Mouse (Mus musculus) urinary bladder, adult 2 months (tissue): ENCODE results near the gene Vmn1r188. TPM values are rescaled to one million over a fixed set of nuclear protein-coding genes. Genes with fewer than 3 reads are reported as not detected.
A peak's percentile ranks its signal among the peaks of the same experiment; 100 is the strongest.
"Not testable (repeated sequence)": the region's sequence is repeated elsewhere in the genome, so short reads cannot be mapped to it uniquely, and the experiment has no call there.

Experiments
- DNase-seq: peaks from one replicate; pipeline ENCODE4 v3.0.0; 2022; ENCODE audit warnings: low spot score
- polyA plus RNA-seq: library from polyadenylated mRNA; depleted of rRNA; stranded (reverse); fragments of >200 nt; gene quantifications from 2 replicates; pipeline ENCODE4 v1.2.3, GENCODE M21; 2012; rRNA removed

Gene Vmn1r188
- not detected in 2 replicates for polyA plus RNA-seq

GRCm38 (mm10) chr13:22084140-22084539 is at the start of gene Vmn1r188:
TSS of gene Vmn1r188 (plus strand) at chr13:22084440.
- DNase-seq: not testable (repeated sequence)

GRCm38 (mm10) chr13:22034443-22035266 is 49.6 kb upstream of the Vmn1r188 start:
- no peak for DNase-seq

DNA sequence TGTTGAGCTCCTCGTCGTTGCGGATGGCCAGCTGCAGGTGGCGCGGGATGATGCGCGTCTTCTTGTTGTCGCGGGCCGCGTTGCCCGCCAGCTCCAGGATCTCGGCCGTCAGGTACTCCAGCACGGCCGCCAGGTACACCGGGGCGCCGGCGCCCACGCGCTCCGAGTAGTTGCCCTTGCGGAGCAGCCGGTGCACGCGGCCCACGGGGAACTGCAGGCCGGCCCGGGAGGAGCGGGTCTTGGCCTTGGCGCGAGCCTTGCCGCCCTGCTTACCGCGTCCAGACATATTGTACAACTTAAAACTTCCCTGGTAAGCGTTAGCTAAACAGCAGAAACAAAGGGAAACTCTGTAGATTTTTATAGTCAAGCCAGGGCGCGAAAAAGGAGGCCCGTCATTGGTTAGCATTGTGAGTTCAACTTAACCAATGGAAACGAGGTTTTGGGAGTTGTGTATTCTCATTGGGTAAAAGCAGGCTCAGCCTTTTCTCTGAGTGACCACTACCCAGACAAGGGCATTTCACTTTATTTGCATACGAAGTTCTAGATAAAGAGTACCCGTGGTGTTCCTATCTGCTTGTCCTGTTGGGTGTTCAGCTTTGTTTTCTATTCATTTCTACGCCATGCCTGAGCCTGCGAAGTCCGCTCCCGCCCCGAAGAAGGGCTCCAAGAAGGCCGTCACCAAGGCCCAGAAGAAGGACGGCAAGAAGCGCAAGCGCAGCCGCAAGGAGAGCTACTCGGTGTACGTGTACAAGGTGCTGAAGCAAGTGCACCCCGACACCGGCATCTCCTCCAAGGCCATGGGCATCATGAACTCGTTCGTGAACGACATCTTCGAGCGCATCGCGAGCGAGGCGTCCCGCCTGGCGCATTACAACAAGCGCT is 48.7 kb upstream of the Vmn1r188 start, which contains the start of the genes Hist1h2ah and Hist1h2bk:
Gene Hist1h2ah, minus strand, starts transcription at position 302 of the 882 bp plus-strand sequence.
Gene Hist1h2bk, plus strand, starts transcription at position 604 of the 882 bp plus-strand sequence.
- DNase-seq: peak; percentile 46

- DNase-seq: no peak
These were observed 47.9 kb upstream of the Vmn1r188 start for GRCm38 (mm10) chr13:22036149-22036956.

DNA sequence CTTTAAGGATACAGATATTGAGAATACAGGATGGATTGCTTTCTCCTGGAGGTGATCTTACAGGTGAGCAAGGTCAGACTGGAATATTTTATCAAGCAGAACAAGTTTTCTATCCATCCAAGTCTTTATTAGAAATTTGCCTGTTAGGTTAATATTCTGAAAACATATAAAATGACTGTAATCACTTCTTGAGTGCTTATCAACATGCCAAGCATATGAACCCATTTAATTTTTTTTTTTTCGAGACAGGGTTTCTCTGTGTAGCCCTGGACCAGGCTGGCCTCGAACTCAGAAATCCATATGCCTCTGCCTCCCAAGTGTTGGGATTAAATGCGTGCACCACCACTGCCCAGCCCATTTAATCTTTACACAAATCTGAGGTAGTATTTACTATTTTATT is 47.3 kb upstream of the Vmn1r188 start:
- DNase-seq: no peak

GRCm38 (mm10) chr13:22037415-22037814 is 46.8 kb upstream of the Vmn1r188 start:
- DNase-seq: no peak

DNA sequence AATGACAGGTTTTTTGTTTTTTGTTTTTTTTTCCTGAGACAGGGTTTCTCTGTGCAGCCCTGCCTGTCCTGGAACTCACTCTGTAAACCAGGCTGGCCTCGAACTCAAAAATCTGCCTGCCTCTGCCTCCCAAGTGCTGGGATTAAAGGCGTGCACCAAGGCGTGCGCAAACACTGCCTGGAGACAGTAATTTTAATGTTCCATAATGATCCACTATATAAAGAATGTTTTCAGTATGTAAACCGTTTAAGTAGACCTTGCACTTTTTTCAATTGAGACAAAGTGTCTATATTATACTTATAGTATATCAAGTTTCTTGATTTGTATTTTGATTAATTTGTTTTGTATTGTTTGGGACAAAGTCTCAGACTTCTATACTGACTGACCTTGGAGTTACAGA is 44.9 kb upstream of the Vmn1r188 start:
- no peak for DNase-seq

GRCm38 (mm10) chr13:22039951-22040463 is 44.2 kb upstream of the Vmn1r188 start:
- DNase-seq: no peak

GRCm38 (mm10) chr13:22040464-22041141 is 43.6 kb upstream of the Vmn1r188 start:
- DNase-seq: no peak

DNA sequence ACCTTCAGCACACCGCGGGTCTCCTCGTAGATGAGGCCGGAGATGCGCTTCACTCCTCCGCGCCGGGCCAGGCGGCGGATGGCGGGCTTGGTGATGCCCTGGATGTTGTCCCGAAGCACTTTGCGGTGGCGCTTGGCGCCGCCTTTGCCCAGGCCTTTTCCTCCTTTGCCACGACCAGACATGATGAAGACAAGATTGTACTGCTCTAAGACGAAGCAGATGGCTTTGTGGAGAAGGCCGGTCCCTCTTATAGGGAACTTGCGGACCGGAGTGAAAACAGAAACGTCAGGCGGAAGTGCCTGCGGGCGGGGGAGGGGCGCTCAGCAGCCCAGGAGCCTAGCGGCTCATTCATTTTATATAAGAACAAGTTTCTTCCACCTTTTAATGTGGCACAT is 43.1 kb upstream of the Vmn1r188 start, which contains the start of gene Hist1h4i:
Gene Hist1h4i, minus strand, starts transcription at position 221 of the 395 bp plus-strand sequence.
- peak; percentile 93 for DNase-seq

- DNase-seq: no peak
These were observed 42.3 kb upstream of the Vmn1r188 start for GRCm38 (mm10) chr13:22041651-22042567.

- DNase-seq: peak; percentile 56
These were observed 41.4 kb upstream of the Vmn1r188 start, which contains the start of the genes Hist1h2ag and Hist1h2bj for GRCm38 (mm10) chr13:22042568-22043502. TSS of gene Hist1h2ag (minus strand) at chr13:22042944. TSS of gene Hist1h2bj (plus strand) at chr13:22043214.

- DNase-seq: no peak
These were observed 40.5 kb upstream of the Vmn1r188 start for GRCm38 (mm10) chr13:22043503-22044431.

- no peak for DNase-seq
These were observed 39.6 kb upstream of the Vmn1r188 start for GRCm38 (mm10) chr13:22044432-22045155.

DNA sequence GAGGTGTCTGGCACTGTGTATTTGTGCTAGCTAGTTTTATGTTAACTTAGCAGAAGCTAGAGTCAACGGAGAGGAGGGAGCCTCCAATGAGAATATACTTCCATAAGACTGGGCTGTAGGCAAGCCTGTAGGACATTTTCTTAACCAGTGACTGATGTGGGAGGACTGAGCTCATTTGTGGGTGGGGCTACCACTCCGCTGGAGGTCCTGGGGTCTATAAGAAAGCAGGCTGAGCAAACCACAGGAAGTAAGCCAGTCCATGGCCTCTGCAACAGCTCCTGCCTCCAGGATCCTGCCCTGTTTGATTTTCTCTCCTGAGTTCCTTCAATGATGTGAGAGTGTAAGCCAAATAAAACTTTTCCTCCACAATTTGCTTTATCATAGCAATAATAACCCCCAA is 38.9 kb upstream of the Vmn1r188 start:
- DNase-seq: no peak

- DNase-seq: no peak
These were observed 35.2 kb upstream of the Vmn1r188 start for GRCm38 (mm10) chr13:22049041-22049440.
